Mouse (Mus musculus) effector memory CD4-positive, alpha-beta T cell, adult 7 months (primary cell): ENCODE results near the gene Dpy19l3. TPM values are rescaled to one million over a fixed set of nuclear protein-coding genes. Genes with fewer than 3 reads are reported as not detected.

Source experiments
- polyA plus RNA-seq: library from polyadenylated mRNA; unstranded; fragments of 100-300 nt; shearing (Covaris generic); gene quantifications from one replicate; pipeline ENCODE4 v1.2.1, GENCODE M21; 2017

Gene Dpy19l3
- 52.6 TPM for polyA plus RNA-seq

GRCm38 (mm10) chr7:35754033-35754885 lies at the start of gene Dpy19l3:
Dpy19l3 (minus strand) TSS chr7:35754454.

DNA sequence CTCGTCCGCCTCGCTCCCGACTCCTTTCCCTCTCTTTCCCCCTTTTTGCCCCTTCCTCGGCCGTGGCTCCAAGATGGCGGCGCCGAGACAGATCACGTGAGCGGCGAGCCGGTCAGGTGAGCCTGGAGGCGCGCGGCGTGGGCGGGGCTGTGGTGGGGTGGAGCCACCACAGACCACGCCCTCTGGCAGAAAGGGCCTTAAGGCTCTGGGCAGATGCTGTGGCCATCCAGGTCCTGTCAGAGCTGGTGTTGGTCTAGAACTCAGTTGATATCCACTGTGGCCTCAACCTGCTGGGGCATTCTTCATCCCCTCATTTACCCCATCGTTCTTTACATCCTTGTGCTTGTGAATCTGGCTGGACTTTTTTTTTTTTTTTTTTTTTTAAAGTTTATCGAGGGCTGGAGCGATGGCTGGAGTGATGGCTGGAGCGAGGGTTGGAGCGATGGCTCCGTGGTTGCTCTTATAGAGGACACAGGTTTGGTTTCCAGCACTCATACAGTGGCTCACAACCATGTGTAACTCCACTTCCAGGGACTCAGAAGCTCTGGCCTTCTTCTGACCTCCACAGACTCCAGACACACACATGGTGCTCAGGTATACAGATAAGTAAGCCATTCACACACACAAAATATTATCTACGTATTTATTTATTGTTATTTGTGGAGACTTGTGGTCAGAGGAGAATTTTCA lies 48.8 kb upstream of the Dpy19l3 start, which contains the start of gene Zfp507:
Gene Zfp507 (minus strand): TSS at position 98 of the 690 bp plus-strand sequence.

DNA sequence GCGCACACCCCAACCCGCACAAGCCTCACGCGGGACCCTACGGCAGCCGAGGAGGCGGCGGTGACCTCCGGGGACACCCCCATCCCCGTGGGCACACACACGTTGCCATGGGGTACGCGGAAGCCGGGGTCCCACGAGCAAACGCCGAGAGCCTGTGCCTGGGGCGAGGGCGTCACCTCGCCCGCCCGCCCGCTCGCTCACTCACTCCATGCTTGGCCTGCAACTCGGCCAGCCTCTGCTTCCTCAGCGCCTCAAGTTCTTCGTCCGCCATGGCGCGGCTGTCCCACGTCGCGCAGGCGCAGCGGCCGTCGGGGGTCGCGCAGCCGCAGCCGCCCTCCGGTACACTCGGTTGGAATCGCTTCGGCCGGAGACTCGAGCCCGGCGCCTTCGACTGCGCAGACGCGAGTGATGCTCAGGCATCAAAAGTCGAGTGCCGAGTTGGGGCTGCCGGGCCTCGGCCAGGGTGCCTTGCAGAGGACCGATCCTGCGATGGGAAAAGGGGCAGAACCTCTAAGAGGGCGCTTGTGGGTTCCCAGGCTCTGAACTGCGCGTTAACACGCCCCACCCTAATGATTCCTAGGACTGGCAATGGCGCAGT lies 107.1 kb downstream of the Dpy19l3 start, which contains the start of gene Pdcd5:
Gene Pdcd5 (minus strand): TSS at position 421 of the 598 bp plus-strand sequence.

Other genes starting within 250 kb of the Dpy19l3 start
- gene Tdrd12, start 216.7 kb downstream of the Dpy19l3 start, polyA plus RNA-seq = not detected
- 21.2 TPM for gene Nudt19, start 198.2 kb downstream of the Dpy19l3 start, polyA plus RNA-seq
- not detected for gene Rgs9bp, start 168.9 kb downstream of the Dpy19l3 start, polyA plus RNA-seq
- gene Ankrd27, start 168.2 kb downstream of the Dpy19l3 start, polyA plus RNA-seq = 42.1 TPM
- 70.0 TPM for gene Pdcd5, start 106.9 kb downstream of the Dpy19l3 start, polyA plus RNA-seq
- 22.8 TPM for gene Zfp507, start 48.5 kb upstream of the Dpy19l3 start, polyA plus RNA-seq